Mouse (Mus musculus) regulatory T cell (primary cell): Measurements from ENCODE around the gene Slc6a16.

Source experiments
- in situ Hi-C: fragments of 300-600 bp; cut with MboI, MseI; formaldehyde crosslinking; loops from one replicate; pipeline ENCODE4 v1.15.1; 2025; ENCODE audit warnings: high pct_unique_total_duplicates

Gene Slc6a16

GRCm38 (mm10) chr7:45216442-45217183, 24.3 kb upstream of the Slc6a16 start:
- in situ Hi-C loops: no loop called here

GRCm38 (mm10) chr7:45221680-45222079, 19.2 kb upstream of the Slc6a16 start:
- in situ Hi-C loops: no loop called here

- in situ Hi-C loops: no loop called here
Observed at GRCm38 (mm10) chr7:45224826-45225225, 16.1 kb upstream of the Slc6a16 start.

GRCm38 (mm10) chr7:45226421-45226820, 14.5 kb upstream of the Slc6a16 start:
- in situ Hi-C loops: no loop called here

- in situ Hi-C loops: no loop called here
Observed at GRCm38 (mm10) chr7:45228548-45228947, 12.3 kb upstream of the Slc6a16 start.

- in situ Hi-C loops: no loop called here
Observed at GRCm38 (mm10) chr7:45229046-45229445, 11.8 kb upstream of the Slc6a16 start.

- in situ Hi-C loops: no loop called here
Observed at GRCm38 (mm10) chr7:45229459-45230203, 11.3 kb upstream of the Slc6a16 start.

- in situ Hi-C loops: no loop called here
Observed at GRCm38 (mm10) chr7:45231192-45231591, 9.7 kb upstream of the Slc6a16 start.

GRCm38 (mm10) chr7:45231941-45232340, 8.9 kb upstream of the Slc6a16 start:
- in situ Hi-C loops: no loop called here

GRCm38 (mm10) chr7:45232716-45233465, 8.0 kb upstream of the Slc6a16 start:
- in situ Hi-C loops: no loop called here

GRCm38 (mm10) chr7:45233580-45234332, 7.1 kb upstream of the Slc6a16 start:
- in situ Hi-C loops: no loop called here

- in situ Hi-C loops: no loop called here
Observed at GRCm38 (mm10) chr7:45234333-45234841, 6.5 kb upstream of the Slc6a16 start.

- in situ Hi-C loops: no loop called here
Observed at GRCm38 (mm10) chr7:45234922-45235571, 5.8 kb upstream of the Slc6a16 start.

GRCm38 (mm10) chr7:45235656-45236180, 5.2 kb upstream of the Slc6a16 start:
- in situ Hi-C loops: no loop called here

GRCm38 (mm10) chr7:45237747-45238699, 2.9 kb upstream of the Slc6a16 start:
- in situ Hi-C loops: no loop called here

GRCm38 (mm10) chr7:45238723-45239496, 2.0 kb upstream of the Slc6a16 start, which contains the start of gene Cd37:
Cd37 (minus strand) TSS chr7:45239115.
- in situ Hi-C loops: no loop called here

- in situ Hi-C loops: no loop called here
Observed at GRCm38 (mm10) chr7:45240109-45240508, 776 bp upstream of the Slc6a16 start.

- in situ Hi-C loops: no loop called here
Observed at GRCm38 (mm10) chr7:45241389-45241749, 484 bp downstream of the Slc6a16 start.

- in situ Hi-C loops: no loop called here
Observed at GRCm38 (mm10) chr7:45247666-45248065, 6.8 kb downstream of the Slc6a16 start.
